Mouse (Mus musculus) cerebellum, adult 8-10 months (tissue): ENCODE measurements around the gene Grm6.
A peak's percentile ranks its signal among the peaks of the same experiment; 100 is the strongest.

Source experiments
- DNase-seq: peaks from one replicate; pipeline ENCODE4 v3.0.0; 2022

The Grm6 gene

GRCm38 (mm10) chr11:50850177-50850735 is at the start of gene Grm6:
Grm6 (plus strand) TSS chr11:50850685.
- no peak for DNase-seq

GRCm38 (mm10) chr11:50814233-50814632 is 36.3 kb upstream of the Grm6 start:
- DNase-seq, result no peak

- no peak for DNase-seq
Measured at GRCm38 (mm10) chr11:50826214-50826613, 24.3 kb upstream of the Grm6 start.

GRCm38 (mm10) chr11:50827010-50827953 is 23.2 kb upstream of the Grm6 start, which contains the start of gene Zfp354c:
Zfp354c (minus strand) TSS chr11:50827724.
- peak; percentile 84 for DNase-seq

GRCm38 (mm10) chr11:50835727-50836126 is 14.8 kb upstream of the Grm6 start:
- DNase-seq, result no peak

- DNase-seq, result peak; percentile 97
Measured at GRCm38 (mm10) chr11:50841023-50841735, 9.3 kb upstream of the Grm6 start, which contains the start of gene Zfp879. Zfp879 (minus strand) TSS chr11:50841552.

GRCm38 (mm10) chr11:50845951-50846350 is 4.5 kb upstream of the Grm6 start:
- DNase-seq, result no peak

- DNase-seq, result no peak
Measured at GRCm38 (mm10) chr11:50847047-50847446, 3.4 kb upstream of the Grm6 start.

- DNase-seq, result no peak
Measured at GRCm38 (mm10) chr11:50848520-50849137, 1.9 kb upstream of the Grm6 start.

GRCm38 (mm10) chr11:50849310-50849709 is 1.2 kb upstream of the Grm6 start:
- no peak for DNase-seq

- DNase-seq, result no peak
Measured at GRCm38 (mm10) chr11:50850989-50851601, 610 bp downstream of the Grm6 start.

GRCm38 (mm10) chr11:50878641-50879040 is 28.2 kb downstream of the Grm6 start:
- DNase-seq, result no peak

- no peak for DNase-seq
Measured at GRCm38 (mm10) chr11:50883756-50884155, 33.3 kb downstream of the Grm6 start.

GRCm38 (mm10) chr11:50886231-50886932 is 35.9 kb downstream of the Grm6 start:
- DNase-seq, result peak; percentile 26

GRCm38 (mm10) chr11:50886933-50887293 is 36.4 kb downstream of the Grm6 start:
- no peak for DNase-seq

GRCm38 (mm10) chr11:50887390-50888128 is 37.1 kb downstream of the Grm6 start, which contains the start of gene Zfp454:
Zfp454 (minus strand) TSS chr11:50887651.
- DNase-seq, result peak; percentile 91

- no peak for DNase-seq
Measured at GRCm38 (mm10) chr11:50892441-50892840, 42.0 kb downstream of the Grm6 start.

GRCm38 (mm10) chr11:50897359-50897758 is 46.9 kb downstream of the Grm6 start:
- DNase-seq, result no peak

- no peak for DNase-seq
Measured at GRCm38 (mm10) chr11:50908136-50908535, 57.7 kb downstream of the Grm6 start.

- no peak for DNase-seq
Measured at GRCm38 (mm10) chr11:50913301-50913700, 62.8 kb downstream of the Grm6 start.

- no peak for DNase-seq
Measured at GRCm38 (mm10) chr11:50914461-50914860, 64.0 kb downstream of the Grm6 start.
